ENCODE assay signal across 23 mouse cellular contexts in genomic region chr8:116543366-116543765, GRCm38 (mm10). TPM values are rescaled to one million over a fixed set of nuclear protein-coding genes. Genes with fewer than 3 reads are reported as not detected.
"Had no signal": no experiment of that assay in that cellular context is flagged by ENCODE, and none has a peak within 500 bp of the region (broad histone marks: within the 10 kb centered on the region; RNA-seq: fewer than 3 reads in every experiment).

No protein-coding gene starts in this region.

- H3K9me3 ChIP-seq: lung, embryonic 15.5 days; midbrain, embryonic 13.5 days; midbrain, embryonic 15.5 days; neural tube, embryonic 12.5 days had no signal

- H3K4me2 ChIP-seq: lung, embryonic 15.5 days; midbrain, embryonic 11.5 days; midbrain, embryonic 13.5 days; midbrain, embryonic 15.5 days; neural tube, embryonic 12.5 days had no signal

- DNase-seq: liver, postnatal 0 days; lung, adult 2 months; lung, postnatal 14 days; lung, postnatal 36 days; retina, postnatal 1 day; right cerebral cortex, adult 18-20 months; right cerebral cortex, postnatal 25 days; right cerebral cortex, postnatal 4 days; spleen, adult 18-20 months; thymus, adult 18-20 months; thymus, postnatal 14 days; thymus, postnatal 36 days had no signal

- H3K27ac ChIP-seq: lung, embryonic 15.5 days; macrophage; midbrain, embryonic 13.5 days; midbrain, embryonic 15.5 days; neural tube, embryonic 12.5 days had no signal

- H3K27me3 ChIP-seq: lung, embryonic 15.5 days; megakaryocyte, embryonic 14.5 days; midbrain, embryonic 13.5 days; midbrain, embryonic 15.5 days; neural tube, embryonic 12.5 days had no signal

- H3K4me3 ChIP-seq: lung, embryonic 15.5 days; megakaryocyte, embryonic 14.5 days; midbrain, embryonic 13.5 days; midbrain, embryonic 15.5 days; neural tube, embryonic 12.5 days had no signal

- ATAC-seq: liver, postnatal 0 days; lung, postnatal 0 days; midbrain, embryonic 13.5 days; midbrain, embryonic 15.5 days had no signal

- H3K36me3 ChIP-seq: lung, embryonic 15.5 days; midbrain, embryonic 13.5 days; midbrain, embryonic 15.5 days; neural tube, embryonic 12.5 days had no signal

- H3K9ac ChIP-seq: liver, postnatal 0 days; lung, embryonic 15.5 days; midbrain, embryonic 13.5 days; midbrain, embryonic 15.5 days; neural tube, embryonic 12.5 days had no signal

- H3K4me1 ChIP-seq: lung, embryonic 15.5 days; megakaryocyte, embryonic 14.5 days; midbrain, embryonic 13.5 days; midbrain, embryonic 15.5 days; neural tube, embryonic 12.5 days had no signal

RNA-seq across cellular contexts. Expression of gene Dynlrb2, which starts 38.6 kb away (rescaled TPM):
- total RNA-seq: monocyte, adult 5-6 weeks had no signal
- polyA plus RNA-seq: liver, postnatal 0 days; macrophage; small intestine, adult 2 months; stomach, embryonic 14.5 days had no signal
